Mouse (Mus musculus): ENCODE data around the gene Tspan11.

- TF ChIP-seq CTCF (conservative IDR thresholded peaks at IDR 0.05; ENCODE audit: low read length) (no peak), NANOG (IDR thresholded peaks at IDR 0.05; ENCODE audit: borderline replicate concordance, low read length) (no peak)
Observed at GRCm38 (mm10) chr6:128002104-128002503, 114.7 kb downstream of the Tspan11 start.

All from E14TG2a.4 (cell line).